Mouse (Mus musculus) CD8-positive naive resting alpha-beta T cell, adult 2 months (primary cell): ENCODE data around the gene Aifm2.

Experiments
- DNase-seq, 2 experiments: peaks; one replicate each; pipeline ENCODE4 v3.0.0; 2022; ENCODE audit warnings: low read depth in 2 of 2, low spot score in 2 of 2

Aifm2 gene

DNA sequence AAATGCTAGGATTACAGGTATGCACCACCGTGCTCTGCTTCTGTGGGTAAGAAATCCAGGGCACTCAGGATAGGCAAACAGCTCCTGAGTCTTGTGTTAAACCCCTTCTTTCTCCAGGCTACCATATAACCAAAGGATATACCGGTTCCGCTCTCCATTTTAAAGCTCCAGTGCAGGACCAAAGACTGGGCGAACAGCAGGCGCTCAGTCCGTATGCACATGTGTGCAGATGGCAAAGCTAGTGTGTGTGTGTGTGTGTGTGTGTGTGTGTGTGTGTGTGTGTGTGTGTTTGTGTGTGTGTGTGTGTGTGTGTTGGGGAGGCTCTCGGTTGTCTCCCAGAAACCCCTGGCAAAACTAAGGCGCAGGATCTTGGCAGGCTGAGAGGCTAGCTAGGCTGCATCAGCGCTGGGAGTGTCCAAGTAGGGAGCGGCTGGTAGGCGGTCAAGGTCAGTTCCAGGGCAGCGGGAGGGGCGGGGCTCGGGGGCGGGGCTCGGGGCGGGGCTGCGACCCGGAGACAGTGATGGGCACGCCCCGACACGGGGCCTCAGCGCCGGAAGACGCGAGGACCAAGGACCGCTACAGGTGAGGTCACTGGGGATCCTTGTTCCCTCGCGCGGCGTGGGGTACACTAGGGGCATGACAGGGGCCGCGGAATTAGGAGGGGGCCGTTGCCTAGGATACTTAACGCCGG lies at the start of gene Aifm2:
Aifm2 (plus strand) TSS at position 493 of the 691 bp plus-strand sequence.
- DNase-seq, result no peak

DNA sequence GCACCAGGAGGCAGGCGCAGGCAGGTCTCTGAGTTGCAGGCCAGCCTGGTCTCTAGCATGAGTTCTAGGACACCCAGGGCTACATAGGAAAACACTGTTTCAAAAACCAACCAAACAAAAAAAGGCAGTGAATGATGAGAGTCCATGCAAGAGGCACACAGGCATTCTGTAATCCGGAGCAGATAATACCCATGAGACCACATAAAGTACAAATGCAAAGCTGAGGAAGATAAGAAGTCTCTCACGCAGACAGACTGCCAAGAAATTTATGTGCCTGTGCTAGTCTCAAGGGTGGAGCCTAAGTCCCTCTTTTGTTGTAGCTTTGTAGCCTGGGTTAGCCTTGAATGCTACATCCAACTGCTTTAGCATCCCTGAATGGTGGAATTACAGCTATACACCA lies 49.4 kb upstream of the Aifm2 start:
- no peak for DNase-seq

DNA sequence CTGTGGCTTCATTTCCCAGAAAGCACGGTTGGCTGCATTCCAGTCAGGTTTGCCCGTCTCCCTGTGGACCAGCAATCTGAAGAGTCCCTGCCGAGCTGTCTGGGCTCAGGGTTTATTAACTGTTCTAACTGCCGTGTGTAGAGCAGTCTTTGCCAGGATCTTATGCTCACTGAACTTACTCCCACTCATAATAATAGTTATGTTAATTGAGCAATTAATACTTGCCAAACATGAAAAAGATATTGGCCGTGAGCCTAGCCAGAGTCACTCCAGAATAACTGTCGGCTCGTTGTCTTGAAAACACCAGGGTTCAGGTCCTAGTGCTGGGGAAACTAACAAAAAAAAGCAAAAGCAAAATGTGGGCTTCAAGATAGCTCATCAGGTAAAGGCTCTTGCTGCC lies 45.8 kb upstream of the Aifm2 start:
- no peak for DNase-seq

DNA sequence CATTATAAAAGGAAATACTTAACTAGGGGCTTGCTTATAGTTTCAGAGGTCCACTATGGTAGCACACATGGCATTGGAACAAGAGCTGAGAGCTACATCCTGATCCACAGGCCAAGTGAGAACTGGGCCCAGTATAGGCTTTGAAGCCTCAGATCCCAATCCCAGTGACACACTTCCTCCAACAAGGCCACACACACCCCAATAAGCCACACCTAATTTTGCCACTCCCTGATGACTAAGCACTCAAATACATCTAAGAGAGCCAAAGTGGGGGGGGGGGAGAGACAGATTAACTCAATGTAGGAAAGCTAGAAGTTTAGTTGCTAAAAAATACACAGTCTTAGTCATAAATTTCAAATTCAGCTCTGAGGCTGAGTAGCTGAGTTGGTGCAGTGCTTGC lies 45.2 kb upstream of the Aifm2 start:
- no peak for DNase-seq

DNA sequence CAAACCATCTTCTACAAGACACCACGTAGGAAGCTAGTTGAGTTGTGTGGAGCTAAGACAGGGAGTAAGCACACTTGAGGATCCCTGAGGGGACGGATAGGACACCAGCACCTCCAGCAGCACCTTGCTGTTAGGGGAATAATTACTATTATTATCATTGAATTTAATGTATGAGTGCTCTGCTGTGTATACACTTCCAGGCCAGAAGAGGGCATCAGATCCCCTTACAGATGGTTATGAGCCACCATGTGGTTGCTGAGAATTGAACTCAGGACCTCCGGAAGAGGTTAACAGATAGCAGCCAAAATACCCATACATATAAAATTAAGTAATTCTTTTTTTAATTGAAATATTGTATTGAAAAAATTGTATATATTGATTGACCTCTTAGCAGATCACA lies 44.3 kb upstream of the Aifm2 start:
- no peak for DNase-seq

DNA sequence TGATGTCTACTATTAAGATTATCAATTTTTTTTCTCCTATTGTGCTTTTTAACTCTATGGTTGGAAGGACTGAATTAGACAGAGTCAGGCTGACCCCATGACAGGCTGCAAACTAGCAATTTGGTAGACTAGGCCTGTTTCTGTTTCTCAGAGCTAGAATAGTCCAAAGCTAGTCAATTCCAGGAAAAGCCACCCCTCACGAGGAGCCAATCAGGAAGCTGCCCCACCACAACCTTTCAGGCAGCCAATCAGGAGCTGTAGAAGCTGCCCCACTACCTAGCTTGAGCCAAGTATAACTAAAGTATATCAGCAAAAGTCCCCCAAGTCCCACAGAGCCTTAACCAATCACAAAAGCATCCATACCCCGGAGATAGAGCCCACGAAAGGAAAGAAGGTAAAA lies 39.1 kb upstream of the Aifm2 start:
- DNase-seq, result no peak

DNA sequence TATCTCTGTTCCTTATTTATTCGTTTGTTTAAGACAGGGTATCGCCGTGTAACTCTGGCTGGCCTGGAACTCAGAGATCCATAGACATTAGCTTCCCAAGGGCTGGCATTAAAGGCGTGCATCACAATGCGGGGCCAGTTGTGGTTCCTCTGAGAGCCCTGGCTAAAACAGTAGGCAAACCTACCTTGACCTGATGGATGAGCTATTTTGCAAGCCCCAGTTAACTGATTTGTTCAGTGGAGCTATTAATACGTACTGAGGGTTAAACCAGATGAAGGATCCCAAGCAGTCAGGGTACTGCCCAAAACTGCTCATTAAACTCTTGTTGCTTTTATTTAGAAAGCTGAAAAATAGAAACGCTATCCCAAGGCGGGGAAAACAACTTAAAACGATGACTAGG lies 35.5 kb upstream of the Aifm2 start:
- no peak for DNase-seq

DNA sequence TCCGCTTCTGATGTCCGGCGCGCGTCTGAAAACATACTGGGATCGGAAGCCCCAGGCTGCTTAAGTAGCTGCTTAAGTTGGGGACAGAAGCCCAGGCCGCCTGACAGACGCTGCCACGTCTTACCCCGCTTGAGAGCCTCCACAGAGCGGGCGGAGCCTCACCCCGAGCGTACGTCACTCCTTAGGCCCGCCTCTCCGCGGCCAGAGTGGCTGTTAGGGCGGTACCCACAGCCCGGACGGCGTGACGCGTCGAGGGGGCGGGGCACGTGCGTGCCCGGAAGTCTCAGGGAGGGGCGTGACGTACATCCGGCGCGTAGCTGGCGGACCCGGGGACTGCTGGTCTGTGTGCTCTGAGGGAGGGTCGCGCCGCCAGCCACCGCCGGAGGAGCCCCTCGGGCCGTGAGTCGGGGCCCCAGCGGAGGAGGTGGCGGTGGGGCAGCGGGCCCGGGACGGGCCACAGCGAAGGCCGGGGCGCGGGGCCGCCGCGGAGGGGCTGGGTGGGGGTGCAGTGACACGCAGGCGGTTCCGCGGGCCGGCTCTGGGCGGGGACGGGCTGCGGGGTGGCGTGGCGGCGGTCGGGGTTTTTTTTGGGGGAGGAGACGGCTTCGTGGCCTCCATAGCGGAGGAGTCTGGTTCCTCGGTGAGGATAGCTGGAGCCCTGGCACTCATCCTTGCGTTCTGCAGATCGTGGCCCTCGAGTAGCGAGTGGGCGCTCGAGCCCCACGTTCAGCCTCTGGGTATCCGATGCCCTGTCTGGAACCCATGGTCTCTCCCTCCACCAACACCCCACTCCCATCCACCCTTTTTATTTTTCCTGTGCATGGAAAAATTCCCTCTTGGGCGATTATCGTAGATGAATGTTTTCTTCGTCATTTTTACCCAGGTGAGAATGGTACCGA lies 34.8 kb upstream of the Aifm2 start, which contains the start of gene Sar1a:
Sar1a (plus strand) TSS at position 285 of the 899 bp plus-strand sequence.
- peak; percentile 97 to 99 for DNase-seq

DNA sequence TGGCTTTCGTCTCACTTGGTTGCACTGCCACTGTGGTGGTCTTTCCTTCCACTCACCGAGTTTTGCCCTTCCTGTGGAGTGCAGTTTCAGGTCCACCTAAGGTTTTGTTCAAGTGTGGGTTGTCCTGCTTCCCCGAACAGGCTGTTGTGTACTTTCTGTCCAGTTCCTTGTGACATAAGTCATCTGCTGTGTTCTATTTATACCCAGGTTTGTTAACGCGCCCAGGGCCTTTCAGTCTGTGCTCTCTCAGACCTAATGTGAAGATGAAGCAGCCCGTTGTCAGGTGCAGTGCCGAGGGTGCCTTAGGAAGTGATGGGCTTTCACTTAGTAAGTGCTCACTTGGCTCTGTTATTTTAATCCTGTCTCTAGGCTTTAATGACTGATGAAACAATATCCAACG lies 25.7 kb upstream of the Aifm2 start:
- no peak for DNase-seq

DNA sequence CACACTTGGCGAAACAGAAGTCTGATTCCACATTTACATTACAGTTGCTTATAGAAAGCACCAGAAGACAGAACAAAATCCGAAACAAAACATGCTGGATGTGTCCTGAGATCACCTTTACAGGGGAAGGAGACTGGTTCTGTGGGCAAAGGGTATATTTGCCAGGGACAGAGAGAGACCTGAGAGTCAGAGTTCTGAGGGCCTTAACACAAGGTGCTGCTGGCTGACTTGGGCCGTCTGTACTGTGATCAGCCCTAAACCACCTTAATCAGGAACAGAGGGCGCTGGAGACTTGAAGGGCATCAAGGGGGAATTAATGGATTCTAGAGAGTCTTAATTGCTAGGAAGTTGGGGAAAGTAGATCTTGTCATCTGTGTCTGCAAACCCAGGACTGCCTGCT lies 21.5 kb upstream of the Aifm2 start:
- no peak for DNase-seq

DNA sequence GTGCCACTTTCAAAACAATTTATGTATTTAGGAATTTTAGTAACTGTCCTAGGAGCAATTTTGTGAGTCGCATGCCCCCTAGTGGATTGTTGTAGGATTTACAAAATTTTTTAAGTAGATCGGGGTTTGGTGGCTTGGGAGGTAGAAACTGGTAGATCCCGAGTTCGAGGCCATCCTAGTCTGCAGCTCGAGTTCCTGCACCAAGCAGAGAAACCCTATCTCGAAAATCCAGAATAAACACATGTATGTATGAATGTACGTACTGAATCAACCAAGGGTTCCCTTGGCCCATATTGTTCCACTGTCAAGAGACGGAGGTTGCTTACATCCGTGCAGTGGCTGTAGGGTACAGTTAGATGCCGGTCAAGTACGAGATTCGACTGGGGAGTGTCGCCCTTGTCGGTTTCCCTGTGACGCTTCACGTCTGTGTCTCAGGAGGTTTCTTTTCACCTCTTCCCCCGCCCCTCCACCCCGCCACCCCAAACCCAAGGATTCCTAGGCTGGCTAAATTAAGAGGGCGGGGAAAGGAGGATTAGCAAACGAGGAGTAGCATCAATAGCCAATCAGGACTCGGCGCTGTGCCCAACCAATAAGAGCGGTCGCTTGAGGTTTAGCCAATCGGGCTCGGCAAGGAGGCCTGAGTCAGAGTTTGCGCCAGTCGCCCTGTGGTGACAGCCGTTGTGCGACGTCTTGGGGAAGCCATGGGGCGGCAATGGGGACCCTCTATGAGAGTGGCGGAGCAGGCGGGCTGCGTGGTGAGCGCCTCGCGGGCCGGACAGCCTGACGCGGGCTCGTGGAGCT lies 20.0 kb upstream of the Aifm2 start, which contains the start of gene Tysnd1:
Tysnd1 (plus strand) TSS at position 645 of the 801 bp plus-strand sequence.
- DNase-seq, result peak; percentile 82 to 87

DNA sequence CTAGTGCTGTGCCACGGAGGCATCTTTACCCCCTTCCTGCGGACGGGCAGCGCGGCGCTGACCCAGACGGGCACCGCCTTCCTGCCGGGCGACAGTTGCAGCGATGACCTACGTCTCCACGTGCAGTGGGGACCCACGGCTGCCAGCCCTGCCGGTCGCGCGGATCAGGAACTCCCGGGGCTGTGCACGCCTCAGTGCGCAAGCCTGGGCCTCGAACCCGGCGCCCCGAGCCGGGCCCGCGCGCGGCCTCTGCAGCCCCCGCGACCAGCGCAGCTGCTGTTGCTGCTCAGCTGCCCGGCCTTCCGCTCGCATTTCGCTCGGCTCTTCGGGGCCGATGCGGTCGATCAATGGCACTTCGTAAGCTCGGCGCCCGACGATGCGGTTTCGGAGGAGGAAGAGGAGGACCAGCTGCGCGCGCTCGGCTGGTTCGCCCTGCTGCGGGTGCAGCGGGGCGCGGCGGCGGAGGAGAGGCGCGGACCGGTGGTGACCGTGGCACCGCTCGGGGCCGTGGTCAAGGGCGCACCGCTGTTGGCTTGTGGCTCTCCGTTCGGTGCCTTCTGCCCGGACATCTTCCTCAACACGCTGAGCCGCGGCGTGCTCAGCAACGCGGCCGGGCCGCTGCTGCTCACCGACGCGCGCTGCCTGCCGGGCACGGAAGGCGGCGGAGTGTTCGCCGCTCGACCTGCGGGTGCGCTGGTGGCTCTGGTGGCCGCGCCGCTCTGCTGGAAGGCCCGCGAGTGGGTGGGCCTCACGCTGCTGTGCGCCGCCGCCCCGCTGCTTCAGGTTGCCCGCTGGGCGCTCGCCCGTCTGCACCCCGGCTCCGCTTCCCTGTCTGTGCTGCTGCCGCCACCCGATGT lies 19.1 kb upstream of the Aifm2 start:
- DNase-seq, result peak in 1 of 2 experiments; percentile 19

DNA sequence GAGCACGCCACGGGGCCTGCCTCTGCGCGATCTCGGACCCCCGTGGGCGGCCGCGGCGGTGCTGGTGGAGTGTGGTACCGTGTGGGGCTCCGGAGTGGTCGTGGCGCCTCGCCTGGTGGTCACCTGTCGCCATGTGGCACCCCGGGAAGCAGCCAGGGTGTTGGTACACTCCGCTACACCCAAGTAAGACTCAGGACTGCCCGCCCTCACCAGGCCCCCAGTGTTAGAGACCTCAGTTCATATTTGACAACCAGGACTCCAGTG lies 18.6 kb upstream of the Aifm2 start:
- DNase-seq, result no peak

DNA sequence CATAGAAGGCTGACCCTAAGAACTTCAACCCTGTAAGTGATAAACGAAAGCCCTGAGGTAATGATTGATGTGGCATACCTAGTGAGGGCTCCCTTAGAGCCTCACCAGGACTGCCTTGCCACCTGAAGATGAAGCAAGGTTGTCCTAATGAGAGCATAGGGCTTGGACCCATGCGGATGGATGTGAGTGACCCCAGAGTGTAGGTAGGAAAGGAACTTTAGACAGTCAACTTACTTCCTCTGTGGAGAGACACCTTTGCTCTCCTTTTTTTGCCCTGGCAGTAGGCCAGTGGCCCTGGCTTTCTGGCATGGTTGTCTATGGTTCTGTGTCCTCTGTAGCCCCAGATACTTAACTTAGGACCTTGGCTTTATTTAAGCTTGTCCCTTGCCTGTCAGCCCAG lies 18.0 kb upstream of the Aifm2 start:
- DNase-seq, result no peak

DNA sequence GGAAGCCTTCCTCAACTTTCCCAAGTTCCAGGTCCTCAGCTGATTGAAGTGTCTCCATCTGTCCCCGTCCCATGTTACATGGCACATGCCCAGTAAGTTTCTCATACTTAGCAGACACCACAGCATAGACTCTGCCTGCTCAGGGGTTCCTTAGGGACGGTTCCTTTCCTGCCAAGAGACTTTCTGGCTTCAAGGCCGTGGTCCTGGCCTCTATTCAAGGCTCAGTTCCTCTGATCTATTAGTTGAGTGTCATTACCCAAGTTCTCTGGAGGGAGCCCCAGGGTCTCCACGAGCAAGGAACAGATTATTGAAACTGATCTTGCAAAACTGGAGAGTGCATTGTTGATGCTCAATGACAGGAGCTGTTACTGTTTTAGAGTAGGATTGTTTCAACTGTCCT lies 10.4 kb upstream of the Aifm2 start:
- DNase-seq, result no peak

DNA sequence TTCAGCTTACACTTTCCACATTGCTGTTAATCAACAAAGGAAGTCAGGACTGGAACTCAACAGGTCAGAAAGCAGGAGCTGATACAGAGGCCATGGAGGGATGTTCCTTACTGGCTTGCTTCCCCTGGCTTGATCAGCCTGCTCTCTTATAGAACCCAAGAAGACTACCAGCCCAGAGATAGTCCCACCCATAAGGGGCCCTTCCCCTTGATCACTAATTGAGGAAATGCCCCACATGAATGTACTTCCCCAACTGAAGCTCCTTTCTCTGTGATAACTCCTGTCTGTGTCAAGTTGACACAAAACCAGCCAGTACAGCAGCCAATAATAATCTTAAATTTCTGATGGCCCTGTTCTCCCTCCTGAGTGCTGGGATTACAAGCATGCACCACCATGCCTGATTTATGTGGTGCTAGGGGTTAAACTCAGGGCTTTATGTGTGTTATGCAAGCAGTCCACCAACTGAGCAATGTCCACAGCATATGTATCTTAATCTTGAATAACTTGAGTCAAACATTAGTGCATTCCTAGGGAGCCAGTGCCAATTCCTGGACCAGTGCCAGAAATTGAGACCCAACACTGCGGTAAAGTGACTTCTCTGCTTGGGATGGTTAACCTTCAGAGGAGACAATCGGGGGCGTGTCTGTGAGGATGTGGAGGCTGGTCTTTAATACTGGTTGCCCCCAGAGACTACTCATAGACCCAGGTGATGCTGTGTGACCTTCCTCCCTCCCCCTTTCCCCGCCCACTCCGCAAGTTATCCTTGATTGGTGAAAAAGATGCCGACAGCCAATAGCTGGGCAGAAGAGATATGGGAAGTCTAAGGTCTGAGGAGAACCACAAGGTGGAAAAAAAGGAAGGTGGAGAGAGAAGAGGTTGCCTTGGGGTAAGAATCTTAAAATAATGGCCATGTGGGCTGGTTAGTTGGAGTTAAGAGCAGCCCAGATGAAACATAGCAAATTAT lies 8.4 kb upstream of the Aifm2 start:
- DNase-seq, result no peak

DNA sequence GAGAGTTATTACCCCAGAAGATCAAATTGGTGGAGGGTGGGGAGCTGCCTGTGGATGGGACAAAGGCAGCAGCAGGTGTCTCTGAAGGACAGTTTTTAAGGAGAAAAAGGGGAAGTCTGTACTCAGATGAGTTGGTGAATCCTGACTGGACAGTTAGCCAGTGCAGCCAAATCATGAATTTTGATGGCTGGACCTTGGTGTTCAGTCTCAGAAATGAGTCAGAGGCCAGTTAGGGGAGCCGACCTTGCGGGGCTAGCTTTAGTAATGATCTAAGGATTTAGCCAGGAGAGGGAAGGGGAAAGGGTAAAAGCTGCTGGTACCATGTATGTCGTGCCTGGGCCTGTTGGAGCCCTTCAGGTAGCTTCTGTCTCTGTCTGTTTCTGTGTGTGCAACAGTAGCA lies 1.5 kb upstream of the Aifm2 start:
- DNase-seq, result no peak

DNA sequence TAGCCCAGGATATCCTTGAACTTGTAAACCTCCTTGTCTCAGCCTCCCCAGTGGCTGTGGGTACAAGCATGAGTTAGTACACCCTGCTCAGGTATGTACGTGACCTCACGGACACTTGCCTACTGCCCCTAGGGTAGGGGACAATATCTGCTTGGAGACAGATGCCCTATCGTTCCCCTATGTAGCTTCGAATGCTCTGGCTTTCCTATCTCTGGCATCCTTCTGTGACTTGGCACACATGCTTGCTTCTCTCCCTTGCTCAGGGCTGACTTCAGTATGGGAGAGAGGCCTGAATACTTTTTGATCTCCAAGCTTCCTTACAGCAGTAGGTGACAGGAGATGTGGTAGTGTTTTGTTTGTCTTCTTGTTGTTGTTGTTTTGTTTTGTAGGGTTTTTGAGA lies 917 bp upstream of the Aifm2 start:
- DNase-seq, result no peak

DNA sequence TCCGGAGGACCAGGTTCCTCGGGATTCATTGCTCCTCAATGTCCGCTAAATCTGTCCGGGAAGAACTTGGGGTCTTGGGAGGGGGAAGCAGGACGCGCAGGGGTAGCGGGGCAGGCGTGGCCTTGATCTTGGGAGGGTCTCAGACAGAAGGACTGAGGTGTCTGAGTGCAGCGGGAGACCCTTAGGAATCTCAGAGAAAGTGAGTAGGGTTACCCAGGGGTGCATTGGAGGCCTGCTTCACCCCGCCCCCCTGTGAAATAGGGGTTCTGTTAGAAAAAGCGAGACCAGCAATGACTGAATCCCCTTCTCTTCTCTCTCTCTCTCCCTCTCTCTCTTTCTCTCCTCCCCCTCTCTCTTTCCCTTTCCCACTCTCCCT lies 387 bp downstream of the Aifm2 start:
- no peak for DNase-seq
